Mouse (Mus musculus): ENCODE results near the gene Col23a1. TPM values are rescaled to one million over a fixed set of nuclear protein-coding genes. Genes with fewer than 3 reads are reported as not detected.

Gene Col23a1
- polyA plus RNA-seq, 1 experiment = 1.5 TPM

DNA sequence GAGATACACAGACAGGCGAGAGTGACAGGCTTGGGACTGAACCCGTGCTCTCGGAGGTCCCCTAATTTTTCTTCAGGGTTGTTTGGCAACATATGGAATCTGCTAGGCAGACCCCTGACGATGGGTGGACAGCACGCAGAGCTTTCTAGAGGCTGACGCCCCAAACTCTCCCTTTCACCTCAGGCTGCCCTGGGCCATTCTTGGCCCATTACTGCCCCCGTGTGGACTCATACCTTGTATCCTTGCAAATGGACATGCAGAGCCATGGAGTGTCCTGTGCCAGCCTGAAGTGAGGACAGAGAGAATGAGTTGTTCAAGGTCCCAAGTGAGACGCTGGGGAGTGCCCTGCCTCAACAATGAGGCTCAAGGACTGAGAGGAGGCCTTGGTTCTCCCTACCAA is 293.0 kb downstream of the Col23a1 start:
- TF ChIP-seq CTCF (conservative IDR thresholded peaks at IDR 0.05; ENCODE audit: insufficient read depth, insufficient read length, low read depth, low read length) (peak; percentile 79), POLR2A (IDR thresholded peaks at IDR 0.05; ENCODE audit: low read depth, low read length) (no peak)
- Histone ChIP-seq H3K36me3 (ENCODE audit: control insufficient read depth, insufficient read depth, low read length) (no peaks in the 10 kb centered on the region), H3K4me1 (ENCODE audit: control insufficient read depth, insufficient read depth, low read length) (peaks cover 17% of the 10 kb centered on the region), H3K27ac (ENCODE audit: insufficient read depth, low read depth, low read length) (no peak overlapping the region), H3K27me3 (replicated peaks; ENCODE audit: control insufficient read depth, insufficient read depth, low read length) (no peaks in the 10 kb centered on the region), H3K4me3 (ENCODE audit: insufficient read depth, low read depth, low read length) (no peak overlapping the region)
- peak; percentile 86 for DNase-seq
- 35% methylated on average over 8 of the region's 8 CpGs for WGBS

DNA sequence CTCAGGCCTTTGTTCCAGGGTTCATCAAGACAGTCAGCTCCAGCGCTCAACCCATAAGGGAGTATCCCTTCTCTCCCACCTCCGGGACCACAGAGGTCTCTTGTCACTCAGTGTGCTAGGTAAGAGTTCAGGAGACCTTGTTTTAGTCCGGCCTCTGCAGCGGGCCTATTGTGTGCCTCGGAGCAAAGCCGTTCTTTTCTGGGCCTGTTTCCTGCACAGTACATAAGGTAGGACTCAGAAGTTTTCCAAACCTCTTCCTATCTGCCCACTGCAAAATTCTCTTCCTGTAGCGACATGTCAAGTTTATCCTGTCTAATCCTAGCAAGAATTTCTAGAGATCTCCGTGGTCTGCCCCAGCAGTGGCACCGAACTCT is 294.3 kb downstream of the Col23a1 start:
- DNase-seq = no peak
- H3K36me3 ChIP-seq (ENCODE audit: control insufficient read depth, insufficient read depth, low read length) = no peaks in the 10 kb centered on the region
- 4% methylated on average over 9 of the region's 9 CpGs for WGBS

DNA sequence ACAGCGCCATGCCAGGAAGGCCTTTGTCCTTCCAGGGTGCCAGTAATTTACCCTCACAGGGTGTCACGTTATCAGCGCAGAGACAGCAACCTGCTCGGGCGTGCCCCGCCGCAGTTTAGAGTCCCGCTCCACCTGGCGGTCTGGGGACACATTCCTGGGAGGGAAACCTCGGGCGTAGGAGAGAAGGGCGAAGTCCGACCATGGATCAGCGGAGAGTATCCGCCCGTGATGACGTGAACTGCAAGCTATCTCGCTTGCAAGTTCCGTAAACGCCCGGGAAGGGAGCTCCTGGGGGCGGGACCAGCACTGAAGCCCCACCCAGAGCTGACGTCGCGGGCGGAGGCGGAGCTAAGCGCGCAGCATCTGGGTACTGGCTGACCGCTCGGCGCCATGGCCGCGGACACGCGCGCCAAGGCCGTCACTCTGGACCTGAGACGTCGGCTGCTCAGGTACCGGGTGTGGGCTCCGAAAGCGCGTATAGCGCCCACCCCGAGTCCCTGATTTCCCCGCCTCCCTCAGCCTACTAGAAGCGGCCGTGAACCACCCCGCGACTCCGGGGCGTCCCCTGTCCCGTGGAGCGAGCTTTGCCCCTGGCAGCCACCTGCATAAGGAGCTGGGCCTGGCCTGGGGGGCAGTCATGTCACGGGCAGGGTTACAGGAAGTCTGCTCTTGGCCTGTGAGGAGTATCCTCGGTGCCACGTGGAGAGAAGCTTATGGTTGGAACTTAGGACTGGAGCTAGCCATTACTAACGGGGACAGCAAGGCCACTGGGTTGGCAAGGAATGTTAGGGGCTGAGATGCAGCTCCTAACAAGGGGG is 294.9 kb downstream of the Col23a1 start, which contains the start of gene Phykpl:
Gene Phykpl (plus strand): TSS at position 327 of the 818 bp plus-strand sequence.
- TF ChIP-seq POLR2A (IDR thresholded peaks at IDR 0.05; ENCODE audit: low read depth, low read length) (peak; percentile 91), CTCF (conservative IDR thresholded peaks at IDR 0.05; ENCODE audit: insufficient read depth, insufficient read length, low read depth, low read length) (peak; percentile 46)
- under 1% methylated on average over 59 of the region's 59 CpGs for WGBS

More for the DNA sequence above, 294.3 kb downstream of the Col23a1 start:
- H3K27me3 ChIP-seq (replicated peaks; ENCODE audit: control insufficient read depth, insufficient read depth, low read length) = no peaks in the 10 kb centered on the region
- H3K4me3 ChIP-seq (ENCODE audit: insufficient read depth, low read depth, low read length) = peak overlapping the region; percentile 58
- peaks cover 17% of the 10 kb centered on the region for H3K4me1 ChIP-seq (ENCODE audit: control insufficient read depth, insufficient read depth, low read length)
- TF ChIP-seq POLR2A (IDR thresholded peaks at IDR 0.05; ENCODE audit: low read depth, low read length) (no peak), CTCF (conservative IDR thresholded peaks at IDR 0.05; ENCODE audit: insufficient read depth, insufficient read length, low read depth, low read length) (no peak)
- peak overlapping the region; percentile 90 for H3K27ac ChIP-seq (ENCODE audit: insufficient read depth, low read depth, low read length)

DNA sequence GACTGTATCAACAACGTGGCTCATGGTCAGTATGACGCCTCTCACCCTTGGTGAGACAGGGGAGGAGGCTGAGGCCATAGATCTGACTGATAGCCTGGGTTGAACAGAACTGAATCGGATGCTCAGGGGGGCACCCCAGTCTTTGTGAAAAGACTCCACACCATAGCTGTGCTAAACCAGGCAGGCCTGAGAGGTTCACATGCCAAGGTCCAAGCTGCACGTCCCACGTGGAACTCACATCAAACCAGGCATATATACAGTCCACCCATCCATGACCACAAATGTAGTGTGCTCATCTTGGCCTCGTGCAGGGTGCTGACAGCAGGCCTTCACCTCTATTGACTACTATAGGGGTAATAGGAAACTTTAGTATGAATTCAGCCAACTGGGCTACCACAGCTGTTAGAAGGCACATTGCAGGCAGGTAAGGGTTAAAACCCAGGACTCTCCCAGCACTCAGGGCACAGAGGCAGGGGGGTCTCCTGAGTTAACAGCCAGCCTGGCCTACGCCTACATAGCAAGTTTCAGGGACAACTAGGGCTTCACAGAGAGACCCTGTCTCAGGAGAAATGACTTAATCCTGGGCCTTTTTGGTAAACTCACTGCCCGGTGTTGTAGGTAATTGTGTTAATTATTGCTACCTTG is 296.0 kb downstream of the Col23a1 start:
- Histone ChIP-seq H3K4me3 (ENCODE audit: insufficient read depth, low read depth, low read length) (peak overlapping the region; percentile 77; the same call in 1 of the 2 replicates), H3K27me3 (replicated peaks; ENCODE audit: control insufficient read depth, insufficient read depth, low read length) (no peaks in the 10 kb centered on the region), H3K27ac (ENCODE audit: insufficient read depth, low read depth, low read length) (no peak overlapping the region), H3K36me3 (ENCODE audit: control insufficient read depth, insufficient read depth, low read length) (no peaks in the 10 kb centered on the region), H3K4me1 (ENCODE audit: control insufficient read depth, insufficient read depth, low read length) (peaks cover 17% of the 10 kb centered on the region)
- DNase-seq = peak; percentile 31
- 31% methylated on average over 8 of the region's 8 CpGs for WGBS
- TF ChIP-seq CTCF (conservative IDR thresholded peaks at IDR 0.05; ENCODE audit: insufficient read depth, insufficient read length, low read depth, low read length) = no peak

More for the DNA sequence above, 294.9 kb downstream of the Col23a1 start, which contains the start of gene Phykpl:
- Histone ChIP-seq H3K27ac (ENCODE audit: insufficient read depth, low read depth, low read length) (peak within 1 kb of the TSS; percentile 90), H3K36me3 (ENCODE audit: control insufficient read depth, insufficient read depth, low read length) (no peaks in the 10 kb centered on the region), H3K4me3 (ENCODE audit: insufficient read depth, low read depth, low read length) (peak within 1 kb of the TSS; percentile 77), H3K27me3 (replicated peaks; ENCODE audit: control insufficient read depth, insufficient read depth, low read length) (no peaks in the 10 kb centered on the region), H3K4me1 (ENCODE audit: control insufficient read depth, insufficient read depth, low read length) (peaks cover 17% of the 10 kb centered on the region)
- peak; percentile 99 for DNase-seq

- DNase-seq = no peak
- H3K4me1 ChIP-seq (ENCODE audit: control insufficient read depth, insufficient read depth, low read length) = peaks cover 20% of the 10 kb centered on the region
- no peaks in the 10 kb centered on the region for H3K36me3 ChIP-seq (ENCODE audit: control insufficient read depth, insufficient read depth, low read length)
- H3K27ac ChIP-seq (ENCODE audit: insufficient read depth, low read depth, low read length) = no peak overlapping the region
- no peak for TF ChIP-seq CTCF (conservative IDR thresholded peaks at IDR 0.05; ENCODE audit: insufficient read depth, insufficient read length, low read depth, low read length)
- TF ChIP-seq POLR2A (IDR thresholded peaks at IDR 0.05; ENCODE audit: low read depth, low read length) = no peak
- 60% methylated on average over 13 of the region's 13 CpGs for WGBS
- H3K4me3 ChIP-seq (ENCODE audit: insufficient read depth, low read depth, low read length) = no peak overlapping the region
- no peaks in the 10 kb centered on the region for H3K27me3 ChIP-seq (replicated peaks; ENCODE audit: control insufficient read depth, insufficient read depth, low read length)
Observed at GRCm38 (mm10) chr11:51586411-51586810, 296.7 kb downstream of the Col23a1 start.

- WGBS = 90% methylated on average over 1 of the region's 1 CpGs
- peaks cover 20% of the 10 kb centered on the region for H3K4me1 ChIP-seq (ENCODE audit: control insufficient read depth, insufficient read depth, low read length)
- no peak for DNase-seq
- H3K4me3 ChIP-seq (ENCODE audit: insufficient read depth, low read depth, low read length) = no peak overlapping the region
- no peaks in the 10 kb centered on the region for H3K27me3 ChIP-seq (replicated peaks; ENCODE audit: control insufficient read depth, insufficient read depth, low read length)
- H3K27ac ChIP-seq (ENCODE audit: insufficient read depth, low read depth, low read length) = no peak overlapping the region
- no peak for TF ChIP-seq CTCF (conservative IDR thresholded peaks at IDR 0.05; ENCODE audit: insufficient read depth, insufficient read length, low read depth, low read length)
- no peak for TF ChIP-seq POLR2A (IDR thresholded peaks at IDR 0.05; ENCODE audit: low read depth, low read length)
- H3K36me3 ChIP-seq (ENCODE audit: control insufficient read depth, insufficient read depth, low read length) = no peaks in the 10 kb centered on the region
Observed at GRCm38 (mm10) chr11:51587059-51587458, 297.3 kb downstream of the Col23a1 start.

DNA sequence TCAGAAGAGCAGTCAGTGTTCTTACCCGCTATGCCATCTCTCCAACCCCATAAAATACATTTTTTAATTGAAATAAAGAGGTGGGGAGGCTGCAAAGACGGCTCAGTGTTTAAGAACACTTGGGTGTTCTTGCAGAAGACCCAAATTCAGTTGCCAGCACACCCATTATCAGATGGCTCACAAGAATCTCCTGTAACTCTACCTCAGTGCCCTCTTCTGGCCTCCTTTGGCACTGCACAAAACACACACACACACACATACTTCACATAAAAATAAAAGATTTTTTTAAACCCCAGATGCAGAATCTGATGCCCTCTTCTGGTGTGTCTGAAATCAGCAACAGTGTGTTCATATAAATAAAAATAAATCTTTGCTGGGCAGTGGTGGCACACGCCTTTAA is 299.1 kb downstream of the Col23a1 start:
- H3K36me3 ChIP-seq (ENCODE audit: control insufficient read depth, insufficient read depth, low read length) = peaks cover 6% of the 10 kb centered on the region; the same call in 1 of the 2 replicates
- peaks cover 17% of the 10 kb centered on the region for H3K4me1 ChIP-seq (ENCODE audit: control insufficient read depth, insufficient read depth, low read length)
- DNase-seq = no peak
- H3K4me3 ChIP-seq (ENCODE audit: insufficient read depth, low read depth, low read length) = no peak overlapping the region
- no peaks in the 10 kb centered on the region for H3K27me3 ChIP-seq (replicated peaks; ENCODE audit: control insufficient read depth, insufficient read depth, low read length)
- H3K27ac ChIP-seq (ENCODE audit: insufficient read depth, low read depth, low read length) = no peak overlapping the region
- TF ChIP-seq POLR2A (IDR thresholded peaks at IDR 0.05; ENCODE audit: low read depth, low read length) (no peak), CTCF (conservative IDR thresholded peaks at IDR 0.05; ENCODE audit: insufficient read depth, insufficient read length, low read depth, low read length) (no peak)
- 97% methylated on average over 3 of the region's 3 CpGs for WGBS

All from kidney, adult 2 months (tissue).